Mouse (Mus musculus): ENCODE measurements around the gene Cbx5. TPM values are rescaled to one million over a fixed set of nuclear protein-coding genes. Genes with fewer than 3 reads are reported as not detected.

Gene Cbx5
- total RNA-seq, 2 experiments from 2014 or later, result 181 to 188 TPM

- DNase-seq (ENCODE audit: low spot score in 2 of 2), result peak; percentile 41 to 68
These were observed 92.8 kb downstream of the Cbx5 start for GRCm38 (mm10) chr15:103146627-103147421.

DNA sequence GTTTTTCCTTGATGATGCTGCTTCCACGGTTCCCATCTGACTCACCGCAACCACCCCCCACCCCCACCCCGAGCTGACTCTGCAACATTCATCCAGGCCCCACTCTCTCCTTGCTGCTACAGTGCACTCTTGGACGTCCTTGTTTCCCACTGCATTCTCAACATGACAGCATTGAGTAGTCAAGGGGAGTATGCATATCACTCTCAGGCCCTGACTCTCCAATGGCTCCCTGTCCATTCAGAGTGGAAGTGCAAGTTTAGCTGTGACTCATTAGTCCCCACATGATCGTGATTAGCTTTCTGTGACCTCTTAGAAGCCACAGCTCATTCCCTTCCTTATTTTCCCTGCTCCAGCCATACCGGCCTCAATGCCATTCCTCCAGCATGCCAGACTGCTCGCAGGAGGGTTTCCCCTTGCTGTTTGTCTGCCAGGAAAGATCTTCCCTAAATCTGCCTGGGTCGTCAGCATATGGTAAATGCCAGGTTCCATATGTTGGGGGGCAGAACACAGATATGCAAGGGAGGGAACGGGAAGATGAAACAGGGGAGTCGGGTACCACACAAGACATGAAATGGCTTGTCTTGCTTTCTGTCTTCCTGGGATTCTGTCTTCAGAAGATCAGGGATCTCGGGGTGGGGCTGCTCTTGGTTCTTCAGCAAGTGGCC lies 93.8 kb downstream of the Cbx5 start:
- peak in 1 of 2 experiments; percentile 19 for DNase-seq (ENCODE audit: low spot score in 2 of 2)

GRCm38 (mm10) chr15:103144176-103144575 lies 95.4 kb downstream of the Cbx5 start:
- no peak for DNase-seq (ENCODE audit: low spot score in 2 of 2)

Small RNA genes lying within 50 kb of the gene (microRNA-seq; reads per million reads assigned to microRNA genes)
- 66.5 to 146 reads per million in 2 experiments for gene Mir148b

Other genes starting within 250 kb of the Cbx5 start
- not detected for gene Hoxc8, start 249.2 kb downstream of the Cbx5 start, total RNA-seq (2021)
- gene Hoxc6, start 241.6 kb downstream of the Cbx5 start, total RNA-seq (2021), result not detected
- not detected for gene Hoxc4, start 220.9 kb downstream of the Cbx5 start, total RNA-seq (2021)
- gene Smug1, start 72.7 kb downstream of the Cbx5 start, total RNA-seq (2021), result 10 to 100 TPM; 15.1 to 17.4 TPM
- gene Hnrnpa1, start 616 bp upstream of the Cbx5 start, total RNA-seq (2021), result 100 to 1,000 TPM; 399 to 417 TPM
- under 1 TPM in 1 of 2 experiments, not detected in 1; 0.39 TPM for gene Nfe2, start 18.6 kb upstream of the Cbx5 start, total RNA-seq (2021)
- gene Copz1, start 32.9 kb upstream of the Cbx5 start, total RNA-seq (2021), result 100 to 1,000 TPM; 111 to 112 TPM
- gene Gpr84, start 70.8 kb upstream of the Cbx5 start, total RNA-seq (2021), result 1 to 10 TPM in 1 of 2 experiments, under 1 TPM in 1; 0.89 to 1.0 TPM
- gene Zfp385a, start 100.3 kb upstream of the Cbx5 start, total RNA-seq (2021), result 10 to 100 TPM; 36.5 to 45.0 TPM
- gene Itga5, start 126.9 kb upstream of the Cbx5 start, total RNA-seq (2021), result 1 to 10 TPM; 6.7 to 7.5 TPM
- gene Gtsf1, start 190.7 kb upstream of the Cbx5 start, total RNA-seq (2021), result not detected
- gene Gtsf2, start 208.7 kb upstream of the Cbx5 start, total RNA-seq (2021), result not detected
- 1 to 10 TPM; 8.7 TPM for gene Nckap1l, start 214.0 kb upstream of the Cbx5 start, total RNA-seq (2021)

Measured in layer of hippocampus, postnatal 10 days (tissue).